Mouse (Mus musculus) liver, postnatal 0 days (tissue): Measurements from ENCODE around the gene Gm17019.
"Not testable (repeated sequence)": the region's sequence is repeated elsewhere in the genome, so short reads cannot be mapped to it uniquely, and the experiment has no call there.

Source experiments
- CTCF ChIP-seq: sonication (generic); IDR thresholded peaks from 2 replicates; pipeline ENCODE4 v1.5.1; 2016; ENCODE audit warnings: antibody characterized with exemption, low read depth
- EP300 ChIP-seq: IDR thresholded peaks from 2 replicates; pipeline ENCODE4 v1.6.1; 2016; ENCODE audit warnings: antibody characterized with exemption, low read depth, mild to moderate bottlenecking

- TF ChIP-seq CTCF, EP300: not testable (repeated sequence)
These were observed 20.8 kb upstream of the Gm17019 start for GRCm38 (mm10) chr5:15053606-15053962.
